Mouse (Mus musculus) hindbrain, embryonic 11.5 days (tissue): Measurements from ENCODE around the gene Ankrd27. TPM values are rescaled to one million over a fixed set of nuclear protein-coding genes. Genes with fewer than 3 reads are reported as not detected.
"Not testable (repeated sequence)": the region's sequence is repeated elsewhere in the genome, so short reads cannot be mapped to it uniquely, and the experiment has no call there.

Experiments used
- ATAC-seq: fragments of 200-750 bp; cut with Nextera tagmentation; 2 replicates; pipeline ENCODE4 v1.8.0; 2017; ENCODE audit warnings: mild to moderate bottlenecking, moderate TSS enrichment, moderate library complexity; ENCODE audit not compliant: low FRiP score
- DNase-seq: peaks from one replicate; pipeline ENCODE4 v3.0.0-alpha.2; 2015; ENCODE audit warnings: low spot score
- H3K27ac ChIP-seq: fragments of 300-500 bp; sonication (generic); 2 replicates; pipeline ENCODE4 v1.5.1; 2014; ENCODE audit warnings: mild to moderate bottlenecking, low read depth, low read length
- H3K27me3 ChIP-seq: fragments of 300-500 bp; sonication (generic); 2 replicates; pipeline ENCODE4 v1.6.1; 2014; ENCODE audit warnings: mild to moderate bottlenecking, low read length, moderate library complexity, mixed read lengths; ENCODE audit not compliant: control insufficient read depth, insufficient read depth
- H3K36me3 ChIP-seq: fragments of 300-500 bp; sonication (generic); 2 replicates; pipeline ENCODE4 v1.6.1; 2014; ENCODE audit warnings: mild to moderate bottlenecking, low read length, moderate library complexity, mixed read lengths; ENCODE audit not compliant: control insufficient read depth, insufficient read depth
- H3K4me1 ChIP-seq: fragments of 300-500 bp; sonication (generic); replicated peaks from 2 replicates; pipeline ENCODE4 v1.6.1; 2014; ENCODE audit warnings: low read length, mixed read lengths; ENCODE audit not compliant: control insufficient read depth, insufficient read depth
- H3K4me2 ChIP-seq: fragments of 300-500 bp; sonication (generic); replicated peaks from 2 replicates; pipeline ENCODE4 v1.6.1; 2014; ENCODE audit warnings: mild to moderate bottlenecking, low read depth, low read length
- H3K4me3 ChIP-seq: fragments of 300-500 bp; sonication (generic); 2 replicates; pipeline ENCODE4 v1.5.1; 2014; ENCODE audit warnings: low read depth, low read length
- H3K9ac ChIP-seq: fragments of 300-500 bp; sonication (generic); 2 replicates; pipeline ENCODE4 v1.6.1; 2014; ENCODE audit warnings: low read depth, low read length
- H3K9me3 ChIP-seq: fragments of 300-500 bp; sonication (generic); 2 replicates; pipeline ENCODE4 v1.6.1; 2016; ENCODE audit warnings: low read length; ENCODE audit not compliant: control insufficient read depth
- WGBS: fragments of 180-500 bp; shearing (Covaris S2); extraction: QIAGEN DNeasy Blood & Tissue Kit; methylation state at CpG from one replicate; pipeline ENCODE4 v1.1.7; 2014; 5-methylcytosine and 5-hydroxymethylcytosine counted together
- polyA plus RNA-seq: library from polyadenylated mRNA; unstranded; fragments of >200 nt; fragmentation: Nextera tagmentation; extraction: Ambion mirVana; gene quantifications from 2 replicates; pipeline ENCODE4 v1.2.1, GENCODE M21; 2014

The Ankrd27 gene
- polyA plus RNA-seq, 1 experiment from 2014 or later, result 24.3 TPM

DNA sequence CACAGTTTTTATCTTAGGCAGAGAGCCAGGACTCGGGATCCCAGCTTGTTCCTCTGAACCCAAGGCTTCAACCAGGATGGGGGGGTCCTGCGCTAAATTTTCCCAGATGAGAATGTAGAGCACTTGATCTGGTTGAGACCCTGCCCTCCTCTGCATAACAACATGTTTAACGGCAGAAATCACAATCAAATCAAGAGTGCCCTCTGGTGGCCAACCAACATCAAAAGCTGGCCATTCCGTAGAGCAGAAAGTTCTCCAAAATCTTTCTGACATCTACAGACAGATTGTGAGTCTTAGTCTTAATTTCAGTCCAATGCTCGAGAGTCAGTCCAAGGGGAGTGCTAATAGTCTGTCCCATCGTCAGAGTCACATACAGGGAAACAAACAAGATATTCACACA lies 15.2 kb upstream of the Ankrd27 start:
- not testable (repeated sequence) for H3K27me3 ChIP-seq, ATAC-seq, DNase-seq, H3K4me2 ChIP-seq, H3K4me3 ChIP-seq, H3K36me3 ChIP-seq, H3K9ac ChIP-seq, H3K4me1 ChIP-seq, H3K9me3 ChIP-seq, H3K27ac ChIP-seq
- WGBS, result 20% methylated on average over 6 of the region's 6 CpGs

DNA sequence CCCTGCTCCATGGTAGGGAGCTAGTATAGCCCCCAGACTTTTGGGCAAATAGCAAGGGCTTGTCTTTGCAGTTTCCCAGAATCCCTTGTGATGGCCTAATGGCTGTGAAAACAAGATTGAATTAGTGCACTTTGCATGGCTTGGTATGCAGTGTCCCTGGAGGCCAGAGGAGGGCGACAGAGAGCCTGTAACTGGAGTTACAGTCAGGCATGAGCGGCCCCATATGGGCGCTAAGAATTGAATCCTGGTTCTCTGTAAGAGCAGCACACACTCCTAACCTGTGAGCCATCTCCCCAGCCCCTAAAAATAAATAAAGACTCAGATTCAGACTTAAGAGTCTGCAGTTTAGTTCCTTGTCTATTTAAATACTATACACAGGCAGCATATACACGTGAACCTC lies 6.2 kb upstream of the Ankrd27 start:
- no peak overlapping the region for H3K27ac ChIP-seq
- 26% methylated on average over 4 of the region's 4 CpGs for WGBS
- no peak overlapping the region for H3K4me2 ChIP-seq
- no peaks in the 10 kb centered on the region for H3K9me3 ChIP-seq
- DNase-seq, result peak; percentile 67
- no peaks in the 10 kb centered on the region for H3K36me3 ChIP-seq
- H3K4me1 ChIP-seq, result no peaks in the 10 kb centered on the region
- no peak for ATAC-seq
- H3K9ac ChIP-seq, result no peak overlapping the region
- peaks cover 23% of the 10 kb centered on the region for H3K27me3 ChIP-seq
- H3K4me3 ChIP-seq, result no peak overlapping the region

DNA sequence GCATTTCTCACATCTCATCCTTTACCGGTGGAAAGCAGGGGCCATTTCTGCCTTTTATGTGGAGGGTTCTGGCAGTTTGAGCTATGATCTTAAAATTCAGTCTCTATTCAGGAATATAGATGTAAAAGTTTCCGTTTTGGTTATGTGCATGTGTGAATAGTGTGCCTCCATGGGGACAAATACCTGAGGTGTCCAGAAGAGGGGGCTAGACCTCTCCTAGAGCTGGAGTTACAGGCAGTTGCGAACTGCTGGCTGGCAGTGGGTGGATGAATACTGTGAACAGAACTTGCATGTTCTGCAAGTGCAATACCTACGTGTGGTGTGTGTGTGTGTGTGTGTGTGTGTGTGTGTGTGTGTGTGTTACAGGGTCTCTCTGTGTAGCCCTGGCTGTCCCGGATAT lies 3.3 kb upstream of the Ankrd27 start:
- peaks cover 28% of the 10 kb centered on the region for H3K27me3 ChIP-seq
- H3K4me3 ChIP-seq, result no peak overlapping the region
- WGBS, result 80% methylated on average over 5 of the region's 5 CpGs
- peaks cover 4% of the 10 kb centered on the region for H3K4me1 ChIP-seq
- H3K9ac ChIP-seq, result no peak overlapping the region
- ATAC-seq (no peak), DNase-seq (peak; percentile 25)
- H3K27ac ChIP-seq, result no peak overlapping the region
- no peak overlapping the region for H3K4me2 ChIP-seq
- H3K9me3 ChIP-seq, result no peaks in the 10 kb centered on the region
- H3K36me3 ChIP-seq, result no peaks in the 10 kb centered on the region

DNA sequence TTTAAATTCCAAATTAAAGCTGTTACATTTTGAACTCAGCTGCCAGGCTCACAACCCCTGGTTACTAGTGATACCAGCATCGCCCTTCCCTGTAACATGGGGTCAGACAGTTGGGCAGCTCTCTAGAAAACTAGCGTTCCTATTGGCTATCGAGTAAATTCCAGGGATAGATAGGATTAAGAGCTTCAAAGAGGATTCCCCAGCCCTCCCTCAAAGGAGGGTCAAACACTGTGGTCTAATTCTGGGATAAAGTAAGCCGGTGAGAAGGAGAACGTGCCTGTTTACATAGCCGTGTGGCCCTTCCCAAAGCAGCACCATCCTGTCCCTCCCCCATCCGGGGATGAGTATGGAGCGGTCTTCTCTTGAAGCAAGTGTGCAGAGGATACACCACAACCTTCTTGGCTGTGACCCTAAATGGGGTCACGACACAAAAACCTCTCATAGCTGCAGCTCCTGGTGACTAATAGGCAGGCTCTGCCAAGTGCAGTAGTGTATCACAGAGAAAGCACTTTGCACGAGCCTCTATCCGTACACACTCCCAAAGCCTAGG lies 2.5 kb upstream of the Ankrd27 start:
- no peak for DNase-seq
- Histone ChIP-seq H3K4me3 (no peak overlapping the region), H3K27me3 (peaks cover 28% of the 10 kb centered on the region), H3K9me3 (no peaks in the 10 kb centered on the region), H3K4me1 (peaks cover 4% of the 10 kb centered on the region), H3K27ac (no peak overlapping the region), H3K9ac (no peak overlapping the region), H3K36me3 (no peaks in the 10 kb centered on the region), H3K4me2 (no peak overlapping the region)
- 17% methylated on average over 11 of the region's 11 CpGs for WGBS
- ATAC-seq, result no peak

DNA sequence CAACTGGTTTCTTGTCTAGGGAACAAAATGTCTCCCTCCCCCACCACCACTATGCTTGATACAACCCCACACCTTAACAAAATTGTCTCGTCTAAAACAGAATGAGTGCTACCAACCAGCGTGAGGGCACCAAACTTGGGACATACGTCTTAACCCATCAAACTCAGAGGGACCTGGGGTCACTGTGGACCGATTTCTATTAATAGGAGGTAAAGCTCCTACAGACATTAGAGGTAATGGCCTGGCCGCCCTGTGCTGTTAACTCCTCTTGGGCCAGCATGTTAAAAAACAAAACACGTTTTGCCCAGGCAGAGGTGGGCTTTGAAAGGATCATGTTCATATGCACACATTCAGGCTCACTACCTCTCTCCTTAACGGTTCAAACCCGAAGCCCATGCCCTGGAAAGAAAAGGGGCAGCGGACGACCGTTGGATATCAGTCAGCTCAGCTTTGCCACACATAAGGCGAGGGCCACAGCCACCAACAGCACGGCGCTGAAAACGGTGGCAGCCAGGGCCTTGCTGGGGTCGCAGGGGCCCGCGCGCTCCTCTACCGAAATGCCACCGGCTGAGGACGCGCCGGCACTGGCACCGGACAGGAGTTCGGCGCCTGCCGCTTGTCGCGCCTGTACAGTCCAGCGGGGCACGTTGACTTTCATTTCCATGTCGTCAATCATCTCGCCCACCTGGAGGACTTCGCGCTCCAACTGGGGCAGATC lies 1.8 kb upstream of the Ankrd27 start:
- Histone ChIP-seq H3K27me3 (peaks cover 28% of the 10 kb centered on the region), H3K9ac (peak overlapping the region; percentile 40; the same call in 1 of the 2 replicates), H3K36me3 (no peaks in the 10 kb centered on the region), H3K4me2 (peak overlapping the region; percentile 99), H3K4me3 (peak overlapping the region; percentile 68), H3K9me3 (no peaks in the 10 kb centered on the region), H3K27ac (no peak overlapping the region), H3K4me1 (peaks cover 4% of the 10 kb centered on the region)
- 5% methylated on average over 36 of the region's 36 CpGs for WGBS
- DNase-seq (peak; percentile 37), ATAC-seq (no peak)

DNA sequence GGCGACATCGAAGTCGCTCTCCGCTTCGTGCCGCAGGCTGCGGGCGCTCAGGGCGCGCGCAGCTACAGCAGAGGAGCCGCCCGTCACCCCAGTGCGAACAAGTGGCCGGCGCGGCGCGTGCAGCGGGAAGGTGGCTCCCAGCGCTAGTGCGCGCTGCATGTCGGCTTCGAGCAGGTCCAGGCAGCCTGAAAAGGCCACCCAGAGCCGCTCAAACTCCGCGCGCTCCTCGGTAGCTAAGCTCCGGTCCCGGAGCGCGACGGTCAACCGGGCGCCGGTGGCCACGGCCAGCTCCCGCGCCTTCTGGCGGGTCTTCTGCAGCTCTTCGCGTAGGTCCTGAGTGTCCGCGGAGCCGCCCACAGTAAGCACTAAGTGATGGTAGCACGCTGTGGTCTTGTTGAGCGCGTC lies 1.3 kb upstream of the Ankrd27 start:
- Histone ChIP-seq H3K9me3 (no peaks in the 10 kb centered on the region), H3K36me3 (no peaks in the 10 kb centered on the region), H3K4me2 (peak overlapping the region; percentile 99), H3K4me3 (peak overlapping the region; percentile 68), H3K9ac (peak overlapping the region; percentile 40; the same call in 1 of the 2 replicates), H3K27me3 (peaks cover 28% of the 10 kb centered on the region), H3K27ac (no peak overlapping the region), H3K4me1 (peaks cover 4% of the 10 kb centered on the region)
- ATAC-seq (no peak), DNase-seq (no peak)
- under 1% methylated on average over 50 of the region's 50 CpGs for WGBS

DNA sequence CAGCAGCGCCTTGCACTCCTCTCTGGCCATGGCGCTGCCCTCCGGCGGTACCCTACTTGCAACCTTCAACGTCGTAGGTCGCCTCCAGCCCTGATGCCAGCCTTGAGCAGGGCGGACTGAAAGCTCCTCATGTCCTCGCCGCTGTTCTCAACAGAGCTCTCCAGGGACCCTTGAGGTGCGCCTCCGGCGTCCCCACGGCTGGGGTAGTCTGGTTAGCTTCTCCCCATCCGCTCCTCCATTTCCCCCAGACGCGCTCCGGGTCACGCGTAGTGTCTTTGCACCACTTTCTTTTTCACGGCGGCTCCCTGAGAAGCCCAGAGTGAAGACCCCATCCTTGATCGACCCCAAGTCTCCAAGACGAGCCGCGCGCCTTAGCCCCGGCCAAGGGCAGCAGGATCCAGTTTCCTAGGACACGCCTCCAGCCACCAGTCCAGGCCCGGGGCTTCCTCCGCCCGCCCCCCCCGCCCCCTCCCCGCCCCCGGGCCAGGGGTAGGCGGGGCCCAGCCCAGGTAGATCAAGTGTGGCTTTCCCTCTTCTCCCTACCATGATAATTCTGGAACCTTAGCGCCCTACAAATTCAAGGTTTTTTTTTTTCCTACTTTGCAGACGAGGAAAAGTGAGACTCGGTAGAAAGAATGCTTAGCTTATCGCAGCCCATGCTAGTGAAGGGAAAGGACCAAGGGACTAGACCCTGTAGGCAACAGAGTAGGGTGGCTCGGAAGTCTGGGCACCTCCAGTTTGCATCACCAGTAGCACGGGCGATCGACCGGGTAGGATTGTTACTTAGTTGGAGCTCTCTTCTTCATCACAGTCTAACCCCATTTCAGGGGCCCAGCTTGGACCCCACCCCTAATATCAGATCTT lies 621 bp upstream of the Ankrd27 start, which contains the start of gene Rgs9bp:
Gene Rgs9bp, minus strand, starts transcription at position 392 of the 864 bp plus-strand sequence.
- peaks cover 28% of the 10 kb centered on the region for H3K27me3 ChIP-seq
- WGBS, result 1% methylated on average over 45 of the region's 45 CpGs

DNA sequence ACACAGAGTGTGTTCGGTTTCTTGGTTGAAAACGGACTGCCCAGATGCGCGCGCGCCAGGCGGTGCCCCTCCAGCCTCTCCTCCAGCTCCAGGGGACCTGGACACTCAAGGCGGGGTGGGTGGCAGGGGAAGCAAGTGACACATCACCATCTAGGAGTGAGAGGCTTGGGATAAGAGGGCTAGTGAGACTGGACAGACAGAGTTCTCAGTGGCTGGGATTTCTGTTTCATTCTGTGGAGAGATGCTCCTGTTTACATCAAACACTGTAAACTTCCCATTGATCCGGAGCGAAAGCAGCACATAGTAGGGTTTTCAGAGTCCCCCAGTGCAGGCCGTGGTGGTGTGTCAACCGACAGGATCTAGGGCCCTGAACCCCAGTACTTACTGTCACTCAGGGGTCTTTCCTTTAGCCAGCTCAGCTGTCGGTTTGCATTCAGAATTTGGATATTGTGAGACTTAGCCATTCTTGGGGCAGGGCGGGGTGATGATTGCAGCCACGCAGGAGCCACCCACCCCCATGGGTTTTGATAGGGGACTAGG lies 932 bp downstream of the Ankrd27 start:
- Histone ChIP-seq H3K27me3 (peaks cover 28% of the 10 kb centered on the region), H3K36me3 (no peaks in the 10 kb centered on the region), H3K4me1 (peaks cover 4% of the 10 kb centered on the region), H3K27ac (no peak overlapping the region), H3K4me3 (peak overlapping the region; percentile 68), H3K9ac (peak overlapping the region; percentile 68), H3K9me3 (no peaks in the 10 kb centered on the region), H3K4me2 (peak overlapping the region; percentile 99)
- DNase-seq, result no peak
- 24% methylated on average over 15 of the region's 15 CpGs for WGBS
- ATAC-seq, result no peak

More for the DNA sequence above, 621 bp upstream of the Ankrd27 start, which contains the start of gene Rgs9bp:
- peaks cover 4% of the 10 kb centered on the region for H3K4me1 ChIP-seq
- peak; percentile 69 for DNase-seq
- H3K36me3 ChIP-seq, result no peaks in the 10 kb centered on the region
- H3K4me2 ChIP-seq, result peak within 1 kb of the TSS; percentile 99
- H3K4me3 ChIP-seq, result peak within 1 kb of the TSS; percentile 68
- peak; percentile 71 for ATAC-seq
- 0 out of 2 replicates have a peak within 1 kb of the TSS, but pooled peaks have one; percentile 6 for H3K27ac ChIP-seq
- H3K9ac ChIP-seq, result peak within 1 kb of the TSS; percentile 68
- H3K9me3 ChIP-seq, result no peaks in the 10 kb centered on the region
